Mouse (Mus musculus): ENCODE results near the gene Efhd2. TPM values are rescaled to one million over a fixed set of nuclear protein-coding genes. Genes with fewer than 3 reads are reported as not detected.

Efhd2 gene
- 36.2 and 38.5 TPM in 2 replicates for polyA plus RNA-seq (2015; fragmentation: Nextera tagmentation; extraction: Ambion mirVana)

DNA sequence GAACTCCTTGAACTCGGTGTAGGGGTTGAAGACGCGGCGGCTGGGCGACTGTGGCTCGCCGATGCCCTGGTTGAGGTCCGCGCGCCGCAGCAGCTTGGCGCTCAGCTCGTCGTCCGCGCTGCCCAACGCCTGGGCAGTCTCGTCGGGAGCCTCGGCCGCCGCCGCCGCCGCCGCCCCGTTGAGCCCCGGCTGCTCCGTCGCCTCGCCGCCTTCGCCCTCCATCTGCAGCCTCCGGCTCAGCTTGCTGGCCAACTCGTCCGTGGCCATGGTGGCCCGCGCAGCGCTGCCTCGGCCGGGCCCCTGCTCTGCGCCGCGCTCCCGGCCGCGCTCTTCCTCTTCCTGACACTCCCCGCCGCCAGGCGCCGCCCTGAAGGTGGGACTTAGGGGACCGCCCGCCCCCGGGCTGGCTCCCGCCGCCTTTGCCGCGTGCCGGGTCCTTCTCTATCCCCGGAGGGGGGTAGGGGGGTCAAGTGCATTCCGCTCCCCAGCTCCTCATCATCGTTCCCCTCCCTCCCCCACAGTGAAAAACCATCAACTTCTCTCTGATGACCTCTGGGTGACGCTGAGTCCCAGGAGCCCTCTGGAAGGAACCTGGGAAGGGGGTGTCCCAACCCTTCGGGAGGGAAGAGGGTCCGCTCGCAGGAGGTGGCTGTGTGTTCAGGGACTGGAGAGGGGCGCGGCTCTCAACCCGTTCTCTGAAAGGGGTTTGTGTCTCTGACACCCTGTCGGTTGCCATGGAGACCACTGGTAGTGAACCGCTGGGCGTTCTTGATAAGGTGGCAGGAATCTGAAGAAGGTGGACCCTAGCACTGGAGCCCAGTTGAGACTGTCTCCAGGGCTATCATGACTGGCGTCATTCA, at the start of gene Efhd2:
Efhd2 (minus strand) TSS at position 320 of the 860 bp plus-strand sequence.
- Histone ChIP-seq H3K9me3 (replicated peaks; ENCODE audit: control insufficient read depth, low read length) (no peaks in the 10 kb centered on the region), H3K9ac (ENCODE audit: low read depth, low read length) (peak within 1 kb of the TSS; percentile 88), H3K4me2 (ENCODE audit: low read depth, low read length) (peak within 1 kb of the TSS; percentile 98), H3K36me3 (ENCODE audit: control insufficient read depth, insufficient read depth) (no peaks in the 10 kb centered on the region), H3K27ac (ENCODE audit: low read length) (peak within 1 kb of the TSS; percentile 87), H3K27me3 (ENCODE audit: control insufficient read depth, insufficient read depth, low read depth, low read length) (peaks cover 3% of the 10 kb centered on the region), H3K4me1 (ENCODE audit: control insufficient read depth, low read depth, low read length) (peaks cover 58% of the 10 kb centered on the region), H3K4me3 (ENCODE audit: low read depth, low read length) (peak within 1 kb of the TSS; percentile 85)
- 0% methylated on average over 64 of the region's 73 CpGs for WGBS (ENCODE audit: insufficient replicate concordance)
- peak; percentile 89 for ATAC-seq (ENCODE audit: low read depth)

DNA sequence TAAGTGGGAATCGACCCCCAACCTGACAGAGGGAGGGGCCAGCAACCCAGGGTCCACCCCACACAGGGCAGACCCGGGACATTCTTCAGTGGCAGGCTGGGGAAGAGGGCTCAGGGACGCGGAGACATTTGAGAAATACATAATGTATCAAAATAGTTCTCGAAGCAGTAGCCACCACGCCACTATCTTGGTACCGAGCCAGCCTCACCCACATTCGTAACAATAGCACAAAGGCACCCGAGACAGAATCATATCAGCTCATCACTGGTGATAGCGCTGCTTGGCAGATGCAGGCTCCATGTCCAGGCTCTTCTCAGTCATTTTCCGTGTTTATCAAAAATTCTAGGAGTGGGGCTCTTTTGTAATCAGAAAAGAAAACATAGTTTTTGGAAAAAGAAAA, 49.2 kb upstream of the Efhd2 start:
- no peaks in the 10 kb centered on the region for H3K36me3 ChIP-seq (ENCODE audit: control insufficient read depth, insufficient read depth)
- H3K27ac ChIP-seq (ENCODE audit: low read length): no peak overlapping the region
- H3K4me2 ChIP-seq (ENCODE audit: low read depth, low read length): no peak overlapping the region
- no peak overlapping the region for H3K4me3 ChIP-seq (ENCODE audit: low read depth, low read length)
- ATAC-seq (ENCODE audit: low read depth): no peak
- H3K4me1 ChIP-seq (ENCODE audit: control insufficient read depth, low read depth, low read length): no peaks in the 10 kb centered on the region
- H3K9ac ChIP-seq (ENCODE audit: low read depth, low read length): no peak overlapping the region
- WGBS (ENCODE audit: insufficient replicate concordance): 54% methylated on average over 11 of the region's 11 CpGs
- no peaks in the 10 kb centered on the region for H3K9me3 ChIP-seq (replicated peaks; ENCODE audit: control insufficient read depth, low read length)
- H3K27me3 ChIP-seq (ENCODE audit: control insufficient read depth, insufficient read depth, low read depth, low read length): no peaks in the 10 kb centered on the region

DNA sequence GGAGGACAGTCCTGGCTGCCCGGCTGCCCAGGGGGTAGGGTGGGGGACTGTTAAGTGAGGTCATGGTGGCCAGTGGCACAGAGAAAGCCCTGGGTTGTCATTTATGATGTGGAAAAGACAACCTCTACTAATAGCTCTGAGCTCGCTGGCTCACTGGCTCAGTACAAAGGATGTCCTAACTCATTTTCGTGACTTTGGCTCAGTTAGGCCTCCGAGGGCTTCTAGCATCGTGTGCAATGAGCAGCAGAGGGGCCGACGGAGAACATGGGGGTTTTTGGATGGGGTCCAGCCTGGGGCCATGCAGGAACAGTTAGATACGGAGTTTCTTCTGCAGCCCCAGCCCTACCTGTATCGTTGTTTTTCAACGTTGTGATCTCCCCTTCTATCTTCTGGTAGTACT, 45.7 kb upstream of the Efhd2 start:
- Histone ChIP-seq H3K27me3 (ENCODE audit: control insufficient read depth, insufficient read depth, low read depth, low read length) (no peaks in the 10 kb centered on the region), H3K4me1 (ENCODE audit: control insufficient read depth, low read depth, low read length) (peaks cover 4% of the 10 kb centered on the region), H3K9ac (ENCODE audit: low read depth, low read length) (no peak overlapping the region), H3K36me3 (ENCODE audit: control insufficient read depth, insufficient read depth) (no peaks in the 10 kb centered on the region), H3K4me3 (ENCODE audit: low read depth, low read length) (no peak overlapping the region), H3K9me3 (replicated peaks; ENCODE audit: control insufficient read depth, low read length) (no peaks in the 10 kb centered on the region), H3K4me2 (ENCODE audit: low read depth, low read length) (no peak overlapping the region), H3K27ac (ENCODE audit: low read length) (no peak overlapping the region)
- 65% methylated on average over 10 of the region's 10 CpGs for WGBS (ENCODE audit: insufficient replicate concordance)
- ATAC-seq (ENCODE audit: low read depth): no peak

DNA sequence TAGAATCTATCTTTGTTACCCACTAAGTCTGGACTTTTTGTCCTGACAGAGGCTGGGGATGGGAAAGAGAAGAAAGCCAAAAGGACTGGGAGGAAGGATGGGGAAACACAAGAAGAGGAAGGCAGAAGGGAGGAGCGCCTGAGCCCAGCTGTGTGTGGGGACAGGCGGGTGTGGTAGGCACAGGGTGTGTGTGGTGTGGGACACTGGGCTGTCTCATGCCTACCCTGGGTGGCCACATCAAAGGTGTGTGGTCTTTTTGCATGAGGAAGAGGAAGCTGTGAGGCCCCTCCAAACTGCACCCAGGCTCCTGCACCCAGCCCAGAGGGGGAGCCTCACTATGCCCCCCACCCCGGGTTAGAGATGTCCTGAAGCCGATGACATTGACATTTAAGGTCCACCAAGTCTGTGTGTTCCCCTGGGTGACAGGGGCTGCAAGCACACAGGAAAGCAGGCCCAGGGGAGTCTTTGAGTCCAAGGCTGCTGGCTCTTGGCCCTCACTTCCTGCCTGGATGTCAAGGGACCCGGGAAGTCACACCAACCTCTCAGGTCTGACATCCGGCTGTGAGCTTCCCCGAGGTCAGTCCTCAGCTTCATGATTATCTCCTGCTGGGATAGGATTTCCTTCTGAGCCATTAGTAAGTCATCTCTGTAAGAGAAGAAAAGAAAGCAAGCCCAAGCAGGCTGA, 43.2 kb upstream of the Efhd2 start:
- Histone ChIP-seq H3K27me3 (ENCODE audit: control insufficient read depth, insufficient read depth, low read depth, low read length) (no peaks in the 10 kb centered on the region), H3K27ac (ENCODE audit: low read length) (no peak overlapping the region), H3K4me3 (ENCODE audit: low read depth, low read length) (no peak overlapping the region), H3K4me2 (ENCODE audit: low read depth, low read length) (no peak overlapping the region), H3K4me1 (ENCODE audit: control insufficient read depth, low read depth, low read length) (peaks cover 4% of the 10 kb centered on the region), H3K9me3 (replicated peaks; ENCODE audit: control insufficient read depth, low read length) (no peaks in the 10 kb centered on the region), H3K36me3 (ENCODE audit: control insufficient read depth, insufficient read depth) (no peaks in the 10 kb centered on the region), H3K9ac (ENCODE audit: low read depth, low read length) (no peak overlapping the region)
- no peak for ATAC-seq (ENCODE audit: low read depth)
- WGBS (ENCODE audit: insufficient replicate concordance): 29% methylated on average over 7 of the region's 7 CpGs

DNA sequence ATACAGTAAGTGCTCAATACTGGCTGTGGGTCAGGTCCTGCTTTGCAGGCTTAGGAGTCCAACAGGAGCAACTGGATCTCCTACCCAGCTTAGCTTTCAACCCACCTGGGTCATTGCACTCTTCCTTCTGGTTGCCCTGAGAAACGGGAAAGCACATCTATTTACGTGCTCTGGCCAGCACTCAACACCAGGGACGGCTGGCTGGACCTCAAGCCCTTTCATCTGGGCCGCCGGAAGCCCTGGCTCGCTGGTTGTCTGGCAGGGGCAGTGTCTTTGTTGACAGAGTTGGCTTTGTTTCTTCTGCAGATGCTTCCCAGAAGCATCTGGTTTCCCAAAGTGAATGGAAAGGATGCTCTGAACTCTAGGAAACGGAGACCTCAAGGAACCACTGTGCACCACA, 39.3 kb upstream of the Efhd2 start:
- Histone ChIP-seq H3K27me3 (ENCODE audit: control insufficient read depth, insufficient read depth, low read depth, low read length) (no peaks in the 10 kb centered on the region), H3K36me3 (ENCODE audit: control insufficient read depth, insufficient read depth) (no peaks in the 10 kb centered on the region), H3K27ac (ENCODE audit: low read length) (no peak overlapping the region)

DNA sequence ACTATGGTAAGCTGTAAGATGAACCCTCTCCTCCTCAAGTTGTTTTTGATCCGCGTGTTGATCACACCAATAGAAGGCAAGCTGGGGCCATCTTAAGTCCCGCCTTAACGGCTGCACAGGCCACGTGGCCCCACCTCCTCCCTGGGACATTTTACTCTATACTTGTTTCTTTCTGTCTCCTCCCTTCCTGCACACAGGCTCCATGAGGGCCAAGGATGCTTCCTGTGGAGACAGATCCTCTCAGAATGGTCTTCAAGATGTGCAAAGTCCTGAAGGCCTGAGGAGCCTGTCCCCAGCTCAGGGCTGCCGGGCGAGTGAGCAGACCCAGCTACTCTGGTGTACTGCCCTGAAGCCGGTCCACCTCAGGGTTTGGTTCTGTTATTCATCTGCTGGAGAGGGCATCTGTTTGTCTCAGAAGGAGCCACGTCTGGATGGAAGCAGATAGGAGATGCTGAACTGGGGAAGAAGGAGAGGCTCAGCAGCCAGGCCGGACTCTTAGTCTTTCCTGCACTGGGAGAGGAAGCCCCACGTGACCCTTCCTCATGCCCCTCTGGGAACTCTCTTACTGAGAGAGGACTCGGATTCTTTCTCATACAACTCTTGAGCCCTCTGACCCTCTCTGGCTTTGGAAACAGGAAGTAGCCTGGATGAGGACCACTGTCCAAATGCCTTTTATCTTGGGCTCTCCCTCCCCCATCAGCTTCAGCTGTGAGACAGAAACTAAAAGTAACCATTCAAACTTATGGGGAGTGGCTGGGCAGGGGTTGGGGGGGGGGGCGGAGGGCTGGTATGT, 38.7 kb upstream of the Efhd2 start:
- no peaks in the 10 kb centered on the region for H3K27me3 ChIP-seq (ENCODE audit: control insufficient read depth, insufficient read depth, low read depth, low read length)
- no peak overlapping the region for H3K9ac ChIP-seq (ENCODE audit: low read depth, low read length)
- no peak overlapping the region for H3K27ac ChIP-seq (ENCODE audit: low read length)
- H3K4me2 ChIP-seq (ENCODE audit: low read depth, low read length): no peak overlapping the region
- no peak overlapping the region for H3K4me3 ChIP-seq (ENCODE audit: low read depth, low read length)
- H3K9me3 ChIP-seq (replicated peaks; ENCODE audit: control insufficient read depth, low read length): no peaks in the 10 kb centered on the region
- no peak for ATAC-seq (ENCODE audit: low read depth)
- H3K36me3 ChIP-seq (ENCODE audit: control insufficient read depth, insufficient read depth): no peaks in the 10 kb centered on the region
- 62% methylated on average over 13 of the region's 13 CpGs for WGBS (ENCODE audit: insufficient replicate concordance)
- peaks cover 4% of the 10 kb centered on the region for H3K4me1 ChIP-seq (ENCODE audit: control insufficient read depth, low read depth, low read length)

More for the DNA sequence above, 39.3 kb upstream of the Efhd2 start:
- no peak overlapping the region for H3K4me2 ChIP-seq (ENCODE audit: low read depth, low read length)
- H3K4me1 ChIP-seq (ENCODE audit: control insufficient read depth, low read depth, low read length): peaks cover 4% of the 10 kb centered on the region
- H3K9ac ChIP-seq (ENCODE audit: low read depth, low read length): no peak overlapping the region
- ATAC-seq (ENCODE audit: low read depth): no peak
- 56% methylated on average over 7 of the region's 7 CpGs for WGBS (ENCODE audit: insufficient replicate concordance)
- no peak overlapping the region for H3K4me3 ChIP-seq (ENCODE audit: low read depth, low read length)
- no peaks in the 10 kb centered on the region for H3K9me3 ChIP-seq (replicated peaks; ENCODE audit: control insufficient read depth, low read length)

DNA sequence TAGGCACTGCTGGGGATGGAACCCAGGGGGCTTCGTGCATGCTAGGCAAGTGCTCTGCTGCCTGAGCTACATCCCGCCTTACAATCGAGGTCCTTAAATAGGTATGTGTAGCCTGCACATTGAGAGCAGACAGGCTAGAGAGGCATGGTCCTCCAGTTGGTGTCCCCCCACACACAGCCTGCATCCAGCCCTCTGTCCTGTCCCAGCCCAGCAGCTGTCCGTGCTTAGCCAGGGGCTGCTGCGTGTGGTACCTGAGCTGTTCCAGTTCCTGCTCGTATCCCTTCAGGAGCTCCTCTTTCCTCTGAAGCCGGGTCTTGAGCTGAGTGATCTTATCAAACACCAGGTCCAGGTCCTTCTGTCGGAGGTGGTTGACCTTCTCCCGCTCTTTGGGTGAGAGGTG, 30.0 kb upstream of the Efhd2 start:
- 67% methylated on average over 9 of the region's 9 CpGs for WGBS (ENCODE audit: insufficient replicate concordance)
- no peaks in the 10 kb centered on the region for H3K9me3 ChIP-seq (replicated peaks; ENCODE audit: control insufficient read depth, low read length)
- no peak overlapping the region for H3K4me2 ChIP-seq (ENCODE audit: low read depth, low read length)
- no peak overlapping the region for H3K4me3 ChIP-seq (ENCODE audit: low read depth, low read length)
- H3K27me3 ChIP-seq (ENCODE audit: control insufficient read depth, insufficient read depth, low read depth, low read length): no peaks in the 10 kb centered on the region
- H3K9ac ChIP-seq (ENCODE audit: low read depth, low read length): no peak overlapping the region
- no peak for ATAC-seq (ENCODE audit: low read depth)
- H3K4me1 ChIP-seq (ENCODE audit: control insufficient read depth, low read depth, low read length): no peaks in the 10 kb centered on the region
- H3K36me3 ChIP-seq (ENCODE audit: control insufficient read depth, insufficient read depth): no peaks in the 10 kb centered on the region
- H3K27ac ChIP-seq (ENCODE audit: low read length): no peak overlapping the region

DNA sequence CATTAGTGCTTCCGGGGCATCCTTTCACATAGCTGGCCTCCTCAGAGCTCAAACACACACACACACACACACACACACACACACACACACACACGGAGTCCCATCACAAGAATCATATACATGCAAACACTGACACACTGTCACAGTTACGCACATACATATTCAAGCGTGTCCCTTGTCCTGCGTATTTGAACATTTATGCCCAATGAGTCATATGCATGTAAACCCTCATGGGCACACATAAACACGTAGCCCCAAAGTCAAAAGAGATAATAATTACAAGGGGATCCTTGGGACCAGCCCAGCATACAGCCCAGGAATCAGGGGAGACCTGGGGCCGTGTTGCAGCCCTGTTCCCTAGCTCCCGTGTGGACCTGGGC, 27.7 kb upstream of the Efhd2 start:
- no peak overlapping the region for H3K4me2 ChIP-seq (ENCODE audit: low read depth, low read length)
- no peaks in the 10 kb centered on the region for H3K9me3 ChIP-seq (replicated peaks; ENCODE audit: control insufficient read depth, low read length)
- H3K27ac ChIP-seq (ENCODE audit: low read length): no peak overlapping the region
- 71% methylated on average over 8 of the region's 8 CpGs for WGBS (ENCODE audit: insufficient replicate concordance)
- no peak overlapping the region for H3K9ac ChIP-seq (ENCODE audit: low read depth, low read length)
- H3K27me3 ChIP-seq (ENCODE audit: control insufficient read depth, insufficient read depth, low read depth, low read length): no peaks in the 10 kb centered on the region
- ATAC-seq (ENCODE audit: low read depth): no peak
- H3K4me3 ChIP-seq (ENCODE audit: low read depth, low read length): no peak overlapping the region
- no peaks in the 10 kb centered on the region for H3K36me3 ChIP-seq (ENCODE audit: control insufficient read depth, insufficient read depth)
- no peaks in the 10 kb centered on the region for H3K4me1 ChIP-seq (ENCODE audit: control insufficient read depth, low read depth, low read length)

All from liver, embryonic 16.5 days (tissue).